Mouse (Mus musculus) heart, embryonic 14.5 days (tissue): ENCODE results near the gene Prr29. TPM values are rescaled to one million over a fixed set of nuclear protein-coding genes. Genes with fewer than 3 reads are reported as not detected.

ENCODE experiments used
- ATAC-seq: fragments of 200-750 bp; cut with Nextera tagmentation; 2 replicates; pipeline ENCODE4 v1.8.0; 2017; ENCODE audit warnings: low read depth, moderate TSS enrichment; ENCODE audit not compliant: insufficient number of reproducible peaks, insufficient read depth, low FRiP score
- H3K27ac ChIP-seq, 2 experiments: fragments of 200-500 bp in 1 of 2; fragments of 300-500 bp in 1 of 2; sonication (generic) in 1 of 2; replicated peaks in 1 of 2; 2 replicates each; pipeline ENCODE4 v1.5.1; 2012 to 2014; ENCODE audit warnings: low read depth in 2 of 2, low read length in 2 of 2, control low read depth in 1 of 2, mild to moderate bottlenecking in 1 of 2, mixed read lengths in 1 of 2; ENCODE audit not compliant: control insufficient read depth in 1 of 2, insufficient read depth in 1 of 2
- H3K27me3 ChIP-seq: fragments of 300-500 bp; sonication (generic); 2 replicates; pipeline ENCODE4 v1.6.1; 2014; ENCODE audit warnings: mild to moderate bottlenecking, low read length, control low read depth; ENCODE audit not compliant: control insufficient read depth, insufficient read depth
- H3K36me3 ChIP-seq: fragments of 300-500 bp; sonication (generic); 2 replicates; pipeline ENCODE4 v1.6.1; 2014; ENCODE audit warnings: mild to moderate bottlenecking, control low read depth, low read length, mixed read lengths; ENCODE audit not compliant: control insufficient read depth, insufficient read depth
- H3K4me1 ChIP-seq, 2 experiments: fragments of 200-500 bp in 1 of 2; fragments of 300-500 bp in 1 of 2; sonication (generic) in 1 of 2; 2 replicates each; pipeline ENCODE4 v1.6.1; 2012 to 2014; ENCODE audit warnings: low read length in 2 of 2, control low read depth in 1 of 2, mixed read lengths in 1 of 2; ENCODE audit not compliant: control insufficient read depth in 2 of 2, insufficient read depth in 2 of 2
- H3K4me2 ChIP-seq: fragments of 300-500 bp; sonication (generic); 2 replicates; pipeline ENCODE4 v1.6.1; 2014; ENCODE audit warnings: mild to moderate bottlenecking, low read length
- H3K4me3 ChIP-seq, 2 experiments: fragments of 200-500 bp in 1 of 2; fragments of 300-500 bp in 1 of 2; sonication (generic) in 1 of 2; 2 replicates each; pipeline ENCODE4 v1.5.1; 2012 to 2014; ENCODE audit warnings: low read length in 2 of 2, mild to moderate bottlenecking in 2 of 2, control low read depth in 1 of 2, low read depth in 1 of 2, moderate library complexity in 1 of 2; ENCODE audit not compliant: control insufficient read depth in 1 of 2, insufficient read depth in 1 of 2
- H3K9ac ChIP-seq: fragments of 300-500 bp; sonication (generic); 2 replicates; pipeline ENCODE4 v1.6.1; 2014; ENCODE audit warnings: mild to moderate bottlenecking, low read length
- H3K9me3 ChIP-seq: fragments of 300-500 bp; sonication (generic); 2 replicates; pipeline ENCODE4 v1.6.1; 2016; ENCODE audit warnings: low read length, control low read depth; ENCODE audit not compliant: control insufficient read depth
- WGBS: fragments of 180-500 bp; shearing (Covaris S2); extraction: QIAGEN DNeasy Blood & Tissue Kit; methylation state at CpG from one replicate; pipeline ENCODE4 v1.1.7; 2014; 5-methylcytosine and 5-hydroxymethylcytosine counted together
- polyA plus RNA-seq: library from polyadenylated mRNA; unstranded; fragments of >200 nt; fragmentation: Nextera tagmentation; extraction: Ambion mirVana; gene quantifications from 2 replicates; pipeline ENCODE4 v1.2.1, GENCODE M21; 2014

Prr29 gene
- polyA plus RNA-seq, 1 experiment from 2014 or later: 0.35 TPM

- H3K27me3 ChIP-seq: no peaks in the 10 kb centered on the region
- H3K9me3 ChIP-seq: no peaks in the 10 kb centered on the region
- no peaks in the 10 kb centered on the region for H3K36me3 ChIP-seq
- ATAC-seq: no peak
- 45% methylated on average over 19 of the region's 19 CpGs for WGBS
- H3K9ac ChIP-seq: no peak overlapping the region
- H3K4me3 ChIP-seq: no peak overlapping the region
- H3K27ac ChIP-seq: 0 out of 4 replicates have a peak overlapping the region, but pooled peaks of 1 of the 2 experiments have one; percentile 24
- peaks cover 8% of the 10 kb centered on the region in 2 experiments for H3K4me1 ChIP-seq
- no peak overlapping the region for H3K4me2 ChIP-seq
Observed at GRCm38 (mm10) chr11:106355382-106356128, 9.7 kb upstream of the Prr29 start.

- Histone ChIP-seq H3K4me1 (peaks cover 6 to 8% of the 10 kb centered on the region in 2 experiments), H3K9me3 (no peaks in the 10 kb centered on the region), H3K4me3 (no peak overlapping the region), H3K36me3 (no peaks in the 10 kb centered on the region), H3K4me2 (no peak overlapping the region), H3K9ac (no peak overlapping the region), H3K27ac (no peak overlapping the region), H3K27me3 (no peaks in the 10 kb centered on the region)
- ATAC-seq: no peak
- 29% methylated on average over 5 of the region's 5 CpGs for WGBS
Observed at GRCm38 (mm10) chr11:106359350-106359749, 5.9 kb upstream of the Prr29 start.

- Histone ChIP-seq H3K4me2 (peak overlapping the region; percentile 57), H3K27ac (no peak overlapping the region), H3K4me3 (no peak overlapping the region), H3K36me3 (no peaks in the 10 kb centered on the region), H3K9ac (peak overlapping the region; percentile 54), H3K27me3 (no peaks in the 10 kb centered on the region), H3K4me1 (peaks cover 10 to 18% of the 10 kb centered on the region in 2 experiments; a peak in 3 of 4 replicates), H3K9me3 (no peaks in the 10 kb centered on the region)
- 9% methylated on average over 11 of the region's 11 CpGs for WGBS
- ATAC-seq: no peak
Observed at GRCm38 (mm10) chr11:106364712-106365111, 560 bp upstream of the Prr29 start.

- H3K27me3 ChIP-seq: no peaks in the 10 kb centered on the region
- 12% methylated on average over 3 of the region's 3 CpGs for WGBS
- H3K4me3 ChIP-seq: no peak overlapping the region
- no peak overlapping the region for H3K4me2 ChIP-seq
- H3K36me3 ChIP-seq: no peaks in the 10 kb centered on the region
- no peaks in the 10 kb centered on the region for H3K9me3 ChIP-seq
- H3K4me1 ChIP-seq: peaks cover 10 to 18% of the 10 kb centered on the region in 2 experiments; a peak in 3 of 4 replicates
- ATAC-seq: no peak
- no peak overlapping the region for H3K27ac ChIP-seq
- H3K9ac ChIP-seq: no peak overlapping the region
Observed at GRCm38 (mm10) chr11:106366316-106366715, 1.0 kb downstream of the Prr29 start.

- WGBS: 32% methylated on average over 11 of the region's 11 CpGs
Observed at GRCm38 (mm10) chr11:106373998-106374397, 8.7 kb downstream of the Prr29 start.

GRCm38 (mm10) chr11:106374559-106374958 lies 9.3 kb downstream of the Prr29 start:
- ATAC-seq: peak; percentile 24
- H3K27ac ChIP-seq: peak overlapping the region in 1 of 2 experiments; percentile 28; a peak in 1 of 4 replicates
- H3K27me3 ChIP-seq: no peaks in the 10 kb centered on the region
- H3K4me2 ChIP-seq: no peak overlapping the region
- WGBS: 51% methylated on average over 9 of the region's 9 CpGs
- no peaks in the 10 kb centered on the region for H3K9me3 ChIP-seq
- peaks cover 7% of the 10 kb centered on the region for H3K36me3 ChIP-seq
- no peak overlapping the region for H3K4me3 ChIP-seq
- peaks cover 5% of the 10 kb centered on the region in 2 experiments; a peak in 2 of 4 replicates for H3K4me1 ChIP-seq
- no peak overlapping the region for H3K9ac ChIP-seq

More at GRCm38 (mm10) chr11:106373998-106374397, 8.7 kb downstream of the Prr29 start:
- no peak overlapping the region for H3K9ac ChIP-seq
- no peaks in the 10 kb centered on the region for H3K9me3 ChIP-seq
- no peak overlapping the region for H3K4me3 ChIP-seq
- H3K27ac ChIP-seq: peak overlapping the region in 1 of 2 experiments; percentile 28; a peak in 1 of 4 replicates
- no peak overlapping the region for H3K4me2 ChIP-seq
- H3K4me1 ChIP-seq: peaks cover 5% of the 10 kb centered on the region in 2 experiments; a peak in 2 of 4 replicates
- ATAC-seq: 0 out of 2 replicates have a peak, but pooled peaks have one; percentile 44
- no peaks in the 10 kb centered on the region for H3K27me3 ChIP-seq
- peaks cover 7% of the 10 kb centered on the region for H3K36me3 ChIP-seq

- Histone ChIP-seq H3K4me1 (peaks cover 5% of the 10 kb centered on the region in 2 experiments; a peak in 2 of 4 replicates), H3K4me2 (no peak overlapping the region), H3K9ac (no peak overlapping the region), H3K4me3 (no peak overlapping the region), H3K36me3 (peaks cover 8% of the 10 kb centered on the region), H3K27ac (no peak overlapping the region), H3K9me3 (no peaks in the 10 kb centered on the region), H3K27me3 (no peaks in the 10 kb centered on the region)
- 68% methylated on average over 5 of the region's 5 CpGs for WGBS
- 0 out of 2 replicates have a peak, but pooled peaks have one; percentile 4 for ATAC-seq
Observed at GRCm38 (mm10) chr11:106374979-106375378, 9.7 kb downstream of the Prr29 start.
